Mouse (Mus musculus) thymus, postnatal 0 days (tissue): ENCODE results near the gene Ccdc54. TPM values are rescaled to one million over a fixed set of nuclear protein-coding genes. Genes with fewer than 3 reads are reported as not detected.

Source experiments
- DNase-seq: peaks from one replicate; pipeline ENCODE4 v3.0.0-alpha.2; 2015; ENCODE audit warnings: low spot score
- polyA plus RNA-seq: library from polyadenylated mRNA; unstranded; fragments of >200 nt; fragmentation: Nextera tagmentation; extraction: Ambion mirVana; gene quantifications from 2 replicates; pipeline ENCODE4 v1.2.1, GENCODE M21; 2015

The Ccdc54 gene
- polyA plus RNA-seq, 1 experiment from 2014 or later, result not detected

DNA sequence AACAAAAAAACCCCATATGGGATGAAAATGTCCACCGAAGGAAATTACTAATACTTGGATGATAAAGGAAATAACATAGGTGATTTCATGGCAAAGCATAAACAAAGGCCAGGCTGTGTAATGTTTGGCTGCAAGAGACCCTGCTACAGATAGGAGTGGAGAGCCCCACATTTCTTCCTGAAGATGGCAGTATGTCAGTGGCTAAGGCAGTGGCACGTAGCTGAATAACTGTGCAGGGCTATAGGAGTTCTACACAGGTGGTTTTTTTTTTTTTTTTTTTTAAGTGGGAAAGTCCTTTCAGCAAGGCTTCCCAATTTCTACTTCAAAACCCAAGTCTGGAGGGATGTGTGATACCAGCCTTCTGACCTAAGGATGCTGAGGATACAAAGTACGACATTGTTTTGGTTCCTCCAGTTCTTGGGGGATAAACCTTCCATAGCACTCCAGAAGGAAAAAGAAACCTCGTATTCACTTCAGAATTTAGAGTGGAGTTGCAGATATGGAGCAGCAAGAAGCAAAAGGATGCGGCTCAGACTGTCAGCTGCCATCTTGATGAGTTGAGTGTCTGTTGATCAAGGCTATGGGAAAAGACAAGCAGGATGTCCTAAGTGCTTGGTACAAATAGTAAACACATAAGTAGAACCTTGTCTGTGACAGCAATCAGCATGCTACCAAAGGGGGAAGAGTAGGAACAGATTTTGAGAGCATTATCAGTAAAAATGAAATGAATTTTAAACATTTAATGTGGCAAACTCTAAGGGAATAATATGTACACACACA, 48.2 kb downstream of the Ccdc54 start:
- no peak for DNase-seq

Other genes starting within 250 kb of the Ccdc54 start
- gene Bbx, start 158.8 kb downstream of the Ccdc54 start, polyA plus RNA-seq, result 18.4 and 30.5 TPM in 2 replicates